Mouse (Mus musculus): ENCODE results near the gene P4hb. TPM values are rescaled to one million over a fixed set of nuclear protein-coding genes. Genes with fewer than 3 reads are reported as not detected.

P4hb gene
- total RNA-seq (2021) = 100 to 1,000 TPM; 527 to 538 TPM
- long read RNA-seq, experiment 1, transcript P4hb-201 (11 exons, 2,861 nt) = major isoform, 681 of 711 reads
- long read RNA-seq, experiment 1, partial matches to known transcripts = 25 of 711 reads
- long read RNA-seq, experiment 1, other reads (novel, unspliced or antisense) = 5 of 711 reads
- long read RNA-seq, experiment 2, transcript P4hb-201 (11 exons, 2,861 nt) = major isoform, 990 of 1,039 reads
- long read RNA-seq, experiment 2, partial matches to known transcripts = 35 of 1,039 reads
- long read RNA-seq, experiment 2, other reads (novel, unspliced or antisense) = 14 of 1,039 reads

DNA sequence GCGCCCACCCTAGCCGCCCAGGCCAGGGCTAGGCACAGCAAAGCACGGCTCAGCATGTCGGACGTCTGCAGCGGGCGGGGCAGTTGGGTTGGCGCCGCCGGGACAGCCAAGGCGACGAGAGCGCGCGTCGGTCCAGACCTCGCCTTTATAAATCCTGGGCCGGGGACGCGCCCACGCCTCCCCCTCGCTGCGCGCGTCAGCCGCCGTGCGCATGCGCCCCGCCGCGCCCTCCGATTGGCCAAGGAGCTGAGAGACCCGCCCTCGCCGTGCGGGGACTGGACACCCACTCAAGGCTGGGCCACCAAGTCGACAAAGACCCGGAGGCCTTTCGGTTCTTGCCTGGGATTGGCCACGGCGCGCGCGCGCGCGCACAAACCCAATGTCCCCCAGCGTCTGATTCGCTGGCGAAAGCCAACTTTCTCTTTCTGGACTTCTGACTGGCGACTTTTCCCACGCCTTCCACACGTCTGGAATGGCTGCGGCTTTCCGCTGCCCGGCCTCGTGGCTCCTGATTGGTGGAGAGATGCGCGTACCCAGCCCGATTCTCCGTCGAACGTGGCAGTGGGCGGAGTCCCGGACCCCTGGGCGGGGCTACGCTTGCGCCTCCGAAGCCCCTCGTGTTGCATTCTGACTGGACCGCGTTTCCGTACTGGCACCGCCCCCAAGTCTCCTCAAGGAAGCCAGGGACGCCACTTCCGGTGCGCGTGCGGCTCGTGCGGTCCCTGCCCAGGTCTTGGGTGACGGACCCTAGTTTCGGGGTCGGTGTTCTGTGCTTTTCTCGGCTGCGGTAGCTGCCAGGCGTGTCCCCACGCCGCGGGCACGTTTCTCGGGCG is at the start of gene P4hb:
Gene P4hb, minus strand, starts transcription at position 502 of the 833 bp plus-strand sequence.
- peak; percentile 99 to 100 for DNase-seq (ENCODE audit: low spot score in 2 of 2)

DNA sequence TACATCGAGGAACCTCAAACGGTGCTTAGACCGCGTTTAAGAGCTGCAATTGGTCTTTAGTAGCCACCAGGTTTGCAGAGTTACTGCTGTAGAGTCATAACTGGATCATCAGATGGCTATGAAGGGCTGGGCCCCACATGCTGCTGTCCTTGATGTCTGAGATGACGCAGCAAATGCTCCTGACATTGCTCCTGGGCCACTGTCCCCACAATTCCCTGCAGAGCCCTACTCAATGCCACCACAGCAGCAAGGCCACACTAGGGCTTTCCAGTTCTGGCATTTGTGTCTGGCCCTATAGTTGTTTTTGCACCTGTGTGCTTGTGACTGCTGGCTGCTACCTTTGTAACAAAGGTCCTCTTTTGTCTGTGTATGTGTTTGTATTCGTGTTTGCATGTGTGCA is 49.8 kb upstream of the P4hb start:
- no peak for DNase-seq (ENCODE audit: low spot score in 2 of 2)

DNA sequence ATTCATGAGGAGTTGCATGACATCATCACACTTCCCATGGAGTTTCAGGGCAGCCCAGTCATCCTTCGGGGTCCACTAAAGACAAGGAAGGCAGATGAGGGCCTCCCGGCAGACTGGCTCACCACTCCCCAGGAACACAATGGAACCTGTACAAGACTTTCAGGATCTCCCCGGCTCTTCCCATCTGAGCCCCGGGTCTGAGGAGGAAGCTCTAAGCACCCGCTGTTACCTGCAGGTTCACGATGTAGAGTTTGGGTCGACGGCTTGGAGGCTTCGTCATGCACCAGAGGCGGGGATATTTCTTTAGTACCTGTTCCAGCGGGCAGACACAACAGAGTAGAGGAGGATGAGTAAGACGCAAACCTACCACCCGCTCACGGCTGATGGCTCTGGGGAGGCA is 47.1 kb upstream of the P4hb start:
- peak in 1 of 2 experiments; percentile 8 for DNase-seq (ENCODE audit: low spot score in 2 of 2)

DNA sequence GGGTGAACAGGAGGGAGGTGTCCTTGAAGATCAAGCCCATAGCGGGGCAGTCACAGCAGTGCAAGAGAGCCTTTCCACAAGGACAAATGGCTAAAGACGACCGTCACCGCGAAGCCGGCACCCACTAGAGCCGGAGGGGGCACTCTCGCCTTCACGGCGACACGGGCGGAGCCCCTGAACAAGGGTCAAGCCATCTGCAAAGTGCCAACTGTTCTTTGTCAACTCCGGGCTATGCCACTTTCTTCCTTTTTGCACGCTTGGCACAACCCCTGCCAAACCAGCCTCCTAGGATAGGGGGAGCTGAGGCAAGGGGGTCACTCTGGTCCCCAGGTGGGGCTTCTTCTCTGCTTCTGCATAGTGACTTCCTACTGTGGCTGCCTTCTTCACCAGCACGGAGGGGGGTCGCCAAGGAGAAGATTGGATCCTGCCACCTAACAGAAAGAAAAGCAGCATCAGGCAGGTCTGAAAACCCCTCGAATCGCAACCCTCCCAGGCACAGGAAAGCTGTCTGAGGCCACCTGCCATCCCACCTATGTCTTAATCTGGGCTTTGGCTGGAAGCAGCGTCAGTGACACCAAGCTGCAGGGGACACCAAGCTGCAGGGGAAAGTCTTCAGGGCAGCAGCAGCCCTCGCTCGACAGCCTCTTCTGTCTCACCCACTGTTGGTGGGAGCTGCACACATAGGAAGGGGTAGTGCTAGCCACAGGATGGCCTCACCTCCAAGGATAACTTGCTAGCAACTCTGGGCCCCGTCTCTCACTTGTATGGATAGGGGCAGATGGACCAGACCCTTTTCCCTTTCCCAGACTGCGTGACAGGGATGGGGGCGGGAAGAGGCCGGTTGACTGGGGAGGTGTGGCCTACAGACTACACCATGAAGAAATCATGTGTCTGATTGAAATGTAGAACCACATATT is 45.8 kb upstream of the P4hb start:
- DNase-seq (ENCODE audit: low spot score in 2 of 2) = peak in 1 of 2 experiments; percentile 12

- DNase-seq (ENCODE audit: low spot score in 2 of 2) = peak; percentile 86 to 93
Observed at GRCm38 (mm10) chr11:120617519-120618112, 44.6 kb upstream of the P4hb start, which contains the start of gene Pcyt2. TSS of gene Pcyt2 (minus strand) at chr11:120617936.

GRCm38 (mm10) chr11:120616617-120617294 is 43.7 kb upstream of the P4hb start:
- DNase-seq (ENCODE audit: low spot score in 2 of 2) = no peak

- DNase-seq (ENCODE audit: low spot score in 2 of 2) = no peak
Observed at GRCm38 (mm10) chr11:120615606-120616203, 42.7 kb upstream of the P4hb start.

DNA sequence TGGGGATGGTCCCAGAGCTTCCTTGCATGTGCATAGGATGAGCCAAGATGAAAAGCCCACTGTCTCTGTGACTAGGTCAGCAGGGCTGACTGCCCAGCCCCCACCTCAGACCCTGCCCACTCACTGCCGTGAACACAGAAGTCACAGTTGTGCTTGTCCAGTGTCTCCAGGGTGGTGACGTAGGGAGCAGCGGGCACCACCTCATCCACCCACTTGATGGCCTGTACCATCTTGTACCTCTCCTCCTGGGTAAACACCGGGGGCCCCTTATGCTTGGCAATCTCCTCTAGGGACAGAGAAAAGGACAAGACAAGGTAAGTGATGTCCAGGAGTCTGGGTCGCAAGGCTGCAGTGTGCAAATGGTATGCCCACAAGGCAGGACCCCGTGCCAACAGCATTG is 42.1 kb upstream of the P4hb start:
- DNase-seq (ENCODE audit: low spot score in 2 of 2) = no peak

DNA sequence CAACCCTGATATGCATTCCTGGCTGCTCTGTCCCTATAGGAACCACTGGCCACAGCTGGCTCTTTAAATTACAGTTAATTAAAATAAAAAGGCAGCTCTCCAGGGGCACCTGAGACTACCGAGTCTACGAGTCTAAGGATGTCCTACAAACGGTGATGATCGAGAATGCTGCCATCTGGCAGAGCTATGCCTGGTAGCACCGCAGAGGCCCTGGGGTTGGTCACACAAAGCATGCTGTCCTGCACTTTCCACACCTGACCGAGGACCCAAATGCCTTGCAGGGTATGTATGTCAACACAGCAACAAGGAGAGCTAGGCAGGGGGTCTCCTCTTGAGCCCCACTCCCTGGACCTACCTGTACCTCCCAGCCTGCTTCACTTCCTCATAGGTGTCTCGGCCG is 40.9 kb upstream of the P4hb start:
- no peak for DNase-seq (ENCODE audit: low spot score in 2 of 2)

DNA sequence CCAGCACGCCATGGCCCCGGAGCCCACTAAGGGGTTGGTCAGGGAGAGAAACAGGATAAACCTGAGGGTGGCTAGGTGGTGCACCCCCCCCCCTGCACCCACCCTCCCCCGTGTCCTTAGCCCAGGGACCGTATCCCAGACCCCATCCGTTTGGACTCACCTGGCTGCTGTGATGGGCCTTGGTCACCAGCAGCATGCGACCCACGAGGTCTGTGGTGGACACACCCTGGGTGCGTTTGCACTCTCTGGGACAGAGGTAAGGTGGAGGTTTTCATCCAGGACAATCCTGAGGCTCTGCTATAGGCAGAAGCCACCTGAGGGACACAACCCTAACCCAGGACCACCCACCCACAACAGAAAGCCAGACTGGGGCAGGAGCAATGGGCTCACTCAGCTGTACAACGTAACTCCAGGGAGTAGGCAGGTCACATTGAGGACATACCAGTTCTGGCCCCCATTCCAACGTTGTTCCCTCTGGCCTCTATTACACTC is 40.5 kb upstream of the P4hb start:
- no peak for DNase-seq (ENCODE audit: low spot score in 2 of 2)

- peak; percentile 61 to 79 for DNase-seq (ENCODE audit: low spot score in 2 of 2)
Observed at GRCm38 (mm10) chr11:120612763-120613162, 39.7 kb upstream of the P4hb start.

DNA sequence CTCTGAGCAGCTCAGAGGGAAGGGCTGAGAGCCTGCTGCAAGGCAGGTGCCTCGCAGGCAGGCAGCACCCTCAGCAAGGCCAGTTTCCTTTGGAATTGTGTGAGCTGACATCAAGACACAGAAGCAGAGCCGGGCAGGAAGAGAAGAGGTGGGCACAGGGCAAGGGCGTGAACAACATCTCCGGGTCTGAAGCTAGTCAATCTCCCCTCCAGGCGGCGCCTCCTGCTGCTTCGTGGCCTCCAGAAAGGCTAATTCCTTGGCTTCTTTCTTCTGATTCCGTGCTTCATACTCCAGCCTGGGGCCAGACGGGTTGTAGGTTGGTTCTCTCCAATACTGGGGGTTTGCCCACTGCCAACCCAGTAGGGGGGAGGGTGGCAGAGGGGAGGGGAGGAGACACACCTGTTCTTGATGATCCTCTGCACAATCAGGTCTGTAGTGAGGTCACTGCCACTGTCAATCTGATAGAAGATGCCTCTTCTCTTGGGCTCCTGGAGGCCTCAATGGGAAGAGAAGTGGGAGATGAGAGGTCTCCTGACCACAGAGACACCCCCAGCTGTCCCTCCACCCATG is 37.5 kb upstream of the P4hb start:
- DNase-seq (ENCODE audit: low spot score in 2 of 2) = no peak

DNA sequence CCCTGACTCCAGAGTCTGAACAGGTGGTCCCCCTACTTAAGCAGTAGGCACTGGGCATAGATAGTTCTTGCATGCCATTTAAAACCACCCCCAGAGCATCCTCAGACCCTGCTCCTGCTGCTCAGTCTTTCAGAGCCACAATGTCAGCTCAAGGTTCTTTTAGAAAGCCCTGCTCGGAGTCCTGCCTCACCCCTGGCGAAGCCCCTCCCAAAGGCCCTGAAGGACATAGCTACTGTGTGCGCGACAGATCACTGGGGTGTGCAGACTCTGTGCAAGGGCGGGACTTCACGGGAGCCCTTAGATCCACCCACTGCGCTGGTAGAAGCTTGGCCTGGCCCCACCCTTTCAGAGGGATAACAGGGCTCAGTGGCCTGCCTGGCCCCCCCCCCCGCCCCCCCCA is 36.2 kb upstream of the P4hb start:
- no peak for DNase-seq (ENCODE audit: low spot score in 2 of 2)

GRCm38 (mm10) chr11:120608241-120609034 is 35.4 kb upstream of the P4hb start, which contains the start of gene Npb:
TSS of gene Npb (plus strand) at chr11:120608477.
- DNase-seq (ENCODE audit: low spot score in 2 of 2) = peak in 1 of 2 experiments; percentile 16

- DNase-seq (ENCODE audit: low spot score in 2 of 2) = no peak
Observed at GRCm38 (mm10) chr11:120606764-120607163, 33.7 kb upstream of the P4hb start.

DNA sequence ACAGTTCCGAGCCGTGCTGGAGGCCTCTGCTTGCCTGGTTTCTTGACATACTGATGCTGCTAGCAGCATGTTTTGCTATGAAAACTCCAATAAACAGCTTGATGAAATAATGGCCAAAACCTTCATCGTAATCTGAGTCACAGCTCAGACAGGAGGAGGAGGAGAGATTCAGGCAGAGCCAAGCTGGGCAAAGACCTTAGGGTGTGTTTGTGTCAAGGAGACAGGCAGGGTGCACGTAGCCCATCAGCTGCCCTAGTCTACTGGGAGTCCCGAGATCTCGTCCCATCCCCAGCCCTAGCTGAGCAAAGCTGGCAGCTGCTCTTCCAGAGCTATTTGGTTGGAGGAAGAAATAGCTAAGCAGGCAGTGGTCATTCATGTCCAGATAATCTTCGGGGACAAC is 32.6 kb upstream of the P4hb start:
- DNase-seq (ENCODE audit: low spot score in 2 of 2) = no peak

GRCm38 (mm10) chr11:120603545-120603944 is 30.5 kb upstream of the P4hb start:
- DNase-seq (ENCODE audit: low spot score in 2 of 2) = no peak

DNA sequence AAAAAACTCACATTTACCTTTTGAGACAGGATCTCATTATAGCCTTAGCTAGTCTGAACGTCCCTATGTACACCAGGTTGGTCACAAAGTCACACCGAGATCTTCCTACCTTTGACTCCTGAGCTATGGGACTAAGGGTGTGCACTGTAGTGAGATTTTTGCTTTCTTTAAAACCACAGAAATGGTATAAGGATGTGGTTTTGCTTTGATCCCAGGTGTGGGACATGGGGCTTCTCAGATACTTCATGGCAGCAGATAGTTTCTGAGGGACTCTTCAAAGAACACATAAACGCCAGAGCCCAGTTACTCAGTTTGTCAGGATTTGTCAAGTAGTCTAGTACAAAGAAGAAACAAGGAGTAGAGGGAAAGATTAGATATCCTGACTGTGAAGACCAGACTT is 27.7 kb upstream of the P4hb start:
- no peak for DNase-seq (ENCODE audit: low spot score in 2 of 2)
